Mouse (Mus musculus) spleen, embryonic (tissue): ENCODE results near the gene Cdc42bpb.

ENCODE experiments used
- CTCF ChIA-PET: fragments of 350-600 bp; sonication (Branson Sonifier 250); formaldehyde crosslinking; loops from one replicate; lab custom pipeline; 2022; lab: Charles Lee

Gene Cdc42bpb

GRCm38 (mm10) chr12:111386642-111387120 is 9.2 kb upstream of the Cdc42bpb start:
- CTCF ChIA-PET: no interaction called here

GRCm38 (mm10) chr12:111385883-111386641 is 8.5 kb upstream of the Cdc42bpb start:
- CTCF ChIA-PET: no interaction called here

- CTCF ChIA-PET: interaction anchor here (0.5 kb wide), 1 partner anchor 1470 kb away, joined by 3 read pairs; no protein-coding TSS in a partner anchor
Measured at GRCm38 (mm10) chr12:111378812-111379211, 1.3 kb upstream of the Cdc42bpb start.

- CTCF ChIA-PET: interaction anchor here (0.5 kb wide), 1 partner anchor 1018 kb away, joined by 3 read pairs; no protein-coding TSS in a partner anchor
Measured at GRCm38 (mm10) chr12:111377986-111378490, 520 bp upstream of the Cdc42bpb start.

- CTCF ChIA-PET: no interaction called here
Measured at GRCm38 (mm10) chr12:111376826-111377331, 639 bp downstream of the Cdc42bpb start.

GRCm38 (mm10) chr12:111376053-111376452 is 1.5 kb downstream of the Cdc42bpb start:
- CTCF ChIA-PET: no interaction called here

GRCm38 (mm10) chr12:111375559-111375958 is 2.0 kb downstream of the Cdc42bpb start:
- CTCF ChIA-PET: no interaction called here

GRCm38 (mm10) chr12:111374727-111375126 is 2.8 kb downstream of the Cdc42bpb start:
- CTCF ChIA-PET: no interaction called here

GRCm38 (mm10) chr12:111373411-111373810 is 4.1 kb downstream of the Cdc42bpb start:
- CTCF ChIA-PET: no interaction called here

- CTCF ChIA-PET: no interaction called here
Measured at GRCm38 (mm10) chr12:111371905-111372304, 5.6 kb downstream of the Cdc42bpb start.

GRCm38 (mm10) chr12:111370249-111370648 is 7.3 kb downstream of the Cdc42bpb start:
- CTCF ChIA-PET: interaction anchor here (0.5 kb wide), 1 partner anchor 70 kb away, joined by 5 read pairs; no protein-coding TSS in a partner anchor

GRCm38 (mm10) chr12:111367065-111367464 is 10.5 kb downstream of the Cdc42bpb start:
- CTCF ChIA-PET: no interaction called here

GRCm38 (mm10) chr12:111364234-111364633 is 13.3 kb downstream of the Cdc42bpb start:
- CTCF ChIA-PET: no interaction called here

GRCm38 (mm10) chr12:111361319-111362098 is 16.0 kb downstream of the Cdc42bpb start:
- CTCF ChIA-PET: interaction anchor here (0.5 kb wide), 1 partner anchor 846 kb away, joined by 3 read pairs; no protein-coding TSS in a partner anchor

GRCm38 (mm10) chr12:111360671-111361070 is 16.8 kb downstream of the Cdc42bpb start:
- CTCF ChIA-PET: interaction anchor here (0.7 kb wide), 1 partner anchor 1798 kb away, joined by 5 read pairs; no protein-coding TSS in a partner anchor

GRCm38 (mm10) chr12:111356216-111356615 is 21.3 kb downstream of the Cdc42bpb start:
- CTCF ChIA-PET: no interaction called here

GRCm38 (mm10) chr12:111354142-111354541 is 23.4 kb downstream of the Cdc42bpb start:
- CTCF ChIA-PET: no interaction called here

GRCm38 (mm10) chr12:111353439-111353915 is 24.0 kb downstream of the Cdc42bpb start:
- CTCF ChIA-PET: no interaction called here

- CTCF ChIA-PET: interaction anchor here (0.6 kb wide), 1 partner anchor 423 kb away, joined by 4 read pairs; no protein-coding TSS in a partner anchor
Measured at GRCm38 (mm10) chr12:111353008-111353407, 24.5 kb downstream of the Cdc42bpb start.

- CTCF ChIA-PET: interaction anchor here (0.6 kb wide), 1 partner anchor 423 kb away, joined by 4 read pairs; no protein-coding TSS in a partner anchor
Measured at GRCm38 (mm10) chr12:111352520-111352919, 25.0 kb downstream of the Cdc42bpb start.

- CTCF ChIA-PET: no interaction called here
Measured at GRCm38 (mm10) chr12:111349540-111350231, 27.8 kb downstream of the Cdc42bpb start.
